Mouse (Mus musculus): ENCODE data around the gene Efnb1. TPM values are rescaled to one million over a fixed set of nuclear protein-coding genes. Genes with fewer than 3 reads are reported as not detected.

Gene Efnb1
- polyA plus RNA-seq, 1 experiment from 2014 or later = 64.4 TPM

GRCm38 (mm10) chrX:99134891-99135290, 1.0 kb upstream of the Efnb1 start:
- H3K4me2 ChIP-seq (ENCODE audit: low read length) = peak overlapping the region; percentile 56
- WGBS = 22% methylated on average over 14 of the region's 14 CpGs
- ATAC-seq (replicated peaks; ENCODE audit: low FRiP score, low read depth) (peak; percentile 19; the same call in 1 of the 2 replicates), DNase-seq (ENCODE audit: low spot score) (peak; percentile 90)
- H3K9me3 ChIP-seq (replicated peaks; ENCODE audit: low read length) = no peaks in the 10 kb centered on the region
- H3K27me3 ChIP-seq (ENCODE audit: insufficient read depth, low read length) = no peaks in the 10 kb centered on the region
- peak overlapping the region; percentile 70 for H3K27ac ChIP-seq
- peak overlapping the region; percentile 40; the same call in 1 of the 2 replicates for H3K9ac ChIP-seq (ENCODE audit: low read depth, low read length)
- no peak overlapping the region for H3K4me3 ChIP-seq (replicated peaks; ENCODE audit: low read depth, low read length)
- H3K36me3 ChIP-seq (ENCODE audit: insufficient read depth, low read length) = no peaks in the 10 kb centered on the region
- peak; percentile 88 for TF ChIP-seq CTCF (IDR thresholded peaks at IDR 0.05; ENCODE audit: low read depth)
- H3K4me1 ChIP-seq (replicated peaks; ENCODE audit: insufficient read depth, low read length) = no peaks in the 10 kb centered on the region

DNA sequence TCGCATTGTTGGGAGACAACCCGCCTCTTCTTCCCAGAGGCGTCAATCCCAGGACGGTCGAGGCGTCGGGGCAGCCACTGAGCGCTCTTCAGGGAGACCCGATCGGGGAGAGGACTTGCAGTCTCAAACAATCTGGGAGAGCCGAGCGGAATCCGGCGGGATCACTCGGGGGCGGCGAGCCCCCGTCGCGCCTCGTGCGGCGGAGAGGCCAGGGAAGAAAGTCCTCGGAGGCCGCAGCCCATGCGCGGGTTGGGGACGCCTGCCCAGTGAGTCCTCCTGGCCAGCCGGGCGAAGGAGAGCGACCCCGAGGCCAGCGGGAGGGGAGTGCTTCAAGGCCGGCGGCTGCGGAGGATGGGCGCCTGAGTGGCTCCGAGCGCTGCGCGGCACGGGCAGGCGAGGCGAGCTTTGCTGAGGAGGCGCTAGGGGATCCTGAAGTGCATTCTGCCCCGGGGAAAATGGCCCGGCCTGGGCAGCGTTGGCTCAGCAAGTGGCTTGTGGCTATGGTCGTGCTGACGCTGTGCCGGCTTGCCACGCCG, 569 bp downstream of the Efnb1 start:
- ATAC-seq (replicated peaks; ENCODE audit: low FRiP score, low read depth) = peak; percentile 8; the same call in 1 of the 2 replicates
- peak overlapping the region; percentile 68 for H3K4me3 ChIP-seq (replicated peaks; ENCODE audit: low read depth, low read length)
- H3K27ac ChIP-seq = peak overlapping the region; percentile 88
- 20% methylated on average over 49 of the region's 53 CpGs for WGBS
- TF ChIP-seq CTCF (IDR thresholded peaks at IDR 0.05; ENCODE audit: low read depth) = no peak
- DNase-seq (ENCODE audit: low spot score) = peak; percentile 33
- no peaks in the 10 kb centered on the region for H3K36me3 ChIP-seq (ENCODE audit: insufficient read depth, low read length)
- H3K27me3 ChIP-seq (ENCODE audit: insufficient read depth, low read length) = no peaks in the 10 kb centered on the region
- H3K9ac ChIP-seq (ENCODE audit: low read depth, low read length) = peak overlapping the region; percentile 83
- H3K4me1 ChIP-seq (replicated peaks; ENCODE audit: insufficient read depth, low read length) = peaks cover 8% of the 10 kb centered on the region; the same call in 1 of the 2 replicates
- H3K9me3 ChIP-seq (replicated peaks; ENCODE audit: low read length) = no peaks in the 10 kb centered on the region
- peak overlapping the region; percentile 62 for H3K4me2 ChIP-seq (ENCODE audit: low read length)

GRCm38 (mm10) chrX:99137143-99137870, 1.4 kb downstream of the Efnb1 start:
- WGBS = 34% methylated on average over 29 of the region's 31 CpGs
- Histone ChIP-seq H3K9me3 (replicated peaks; ENCODE audit: low read length) (no peaks in the 10 kb centered on the region), H3K4me3 (replicated peaks; ENCODE audit: low read depth, low read length) (peak overlapping the region; percentile 68), H3K36me3 (ENCODE audit: insufficient read depth, low read length) (no peaks in the 10 kb centered on the region), H3K4me2 (ENCODE audit: low read length) (peak overlapping the region; percentile 62), H3K4me1 (replicated peaks; ENCODE audit: insufficient read depth, low read length) (peaks cover 14% of the 10 kb centered on the region; the same call in 1 of the 2 replicates), H3K27ac (peak overlapping the region; percentile 88; the same call in 1 of the 2 replicates), H3K9ac (ENCODE audit: low read depth, low read length) (peak overlapping the region; percentile 83), H3K27me3 (ENCODE audit: insufficient read depth, low read length) (no peaks in the 10 kb centered on the region)
- ATAC-seq (replicated peaks; ENCODE audit: low FRiP score, low read depth) (no peak), DNase-seq (ENCODE audit: low spot score) (no peak)
- no peak for TF ChIP-seq CTCF (IDR thresholded peaks at IDR 0.05; ENCODE audit: low read depth)

GRCm38 (mm10) chrX:99137928-99138740, 2.2 kb downstream of the Efnb1 start:
- WGBS = 33% methylated on average over 9 of the region's 9 CpGs
- no peak for TF ChIP-seq CTCF (IDR thresholded peaks at IDR 0.05; ENCODE audit: low read depth)
- Histone ChIP-seq H3K27me3 (ENCODE audit: insufficient read depth, low read length) (no peaks in the 10 kb centered on the region), H3K4me1 (replicated peaks; ENCODE audit: insufficient read depth, low read length) (peaks cover 14% of the 10 kb centered on the region; the same call in 1 of the 2 replicates), H3K4me2 (ENCODE audit: low read length) (peak overlapping the region; percentile 62), H3K36me3 (ENCODE audit: insufficient read depth, low read length) (no peaks in the 10 kb centered on the region), H3K9ac (ENCODE audit: low read depth, low read length) (peak overlapping the region; percentile 83), H3K27ac (peak overlapping the region; percentile 88), H3K9me3 (replicated peaks; ENCODE audit: low read length) (no peaks in the 10 kb centered on the region), H3K4me3 (replicated peaks; ENCODE audit: low read depth, low read length) (peak overlapping the region; percentile 68)
- DNase-seq (ENCODE audit: low spot score) = no peak
- no peak for ATAC-seq (replicated peaks; ENCODE audit: low FRiP score, low read depth)

GRCm38 (mm10) chrX:99141079-99141478, 5.1 kb downstream of the Efnb1 start:
- WGBS = 37% methylated on average over 8 of the region's 8 CpGs
- DNase-seq (ENCODE audit: low spot score) (peak; percentile 33), ATAC-seq (replicated peaks; ENCODE audit: low FRiP score, low read depth) (peak; percentile 58)
- Histone ChIP-seq H3K27ac (peak overlapping the region; percentile 15; the same call in 1 of the 2 replicates), H3K4me2 (ENCODE audit: low read length) (peak overlapping the region; percentile 62), H3K9ac (ENCODE audit: low read depth, low read length) (no peak overlapping the region), H3K4me1 (replicated peaks; ENCODE audit: insufficient read depth, low read length) (peaks cover 17% of the 10 kb centered on the region; the same call in 1 of the 2 replicates), H3K36me3 (ENCODE audit: insufficient read depth, low read length) (no peaks in the 10 kb centered on the region), H3K4me3 (replicated peaks; ENCODE audit: low read depth, low read length) (no peak overlapping the region; the same call in 1 of the 2 replicates), H3K9me3 (replicated peaks; ENCODE audit: low read length) (no peaks in the 10 kb centered on the region), H3K27me3 (ENCODE audit: insufficient read depth, low read length) (no peaks in the 10 kb centered on the region)
- TF ChIP-seq CTCF (IDR thresholded peaks at IDR 0.05; ENCODE audit: low read depth) = no peak

GRCm38 (mm10) chrX:99141900-99142299, 6.0 kb downstream of the Efnb1 start:
- Histone ChIP-seq H3K4me1 (replicated peaks; ENCODE audit: insufficient read depth, low read length) (peaks cover 17% of the 10 kb centered on the region; the same call in 1 of the 2 replicates), H3K27me3 (ENCODE audit: insufficient read depth, low read length) (no peaks in the 10 kb centered on the region), H3K9ac (ENCODE audit: low read depth, low read length) (no peak overlapping the region), H3K36me3 (ENCODE audit: insufficient read depth, low read length) (peaks cover 3% of the 10 kb centered on the region; the same call in 1 of the 2 replicates), H3K4me2 (ENCODE audit: low read length) (peak overlapping the region; percentile 62), H3K4me3 (replicated peaks; ENCODE audit: low read depth, low read length) (no peak overlapping the region), H3K9me3 (replicated peaks; ENCODE audit: low read length) (no peaks in the 10 kb centered on the region), H3K27ac (0 out of 2 replicates have a peak overlapping the region, but pooled peaks have one; percentile 15)
- DNase-seq (ENCODE audit: low spot score) = no peak
- TF ChIP-seq CTCF (IDR thresholded peaks at IDR 0.05; ENCODE audit: low read depth) = no peak
- no peak for ATAC-seq (replicated peaks; ENCODE audit: low FRiP score, low read depth)

Data from kidney, postnatal 0 days (tissue).